Mouse (Mus musculus) brain, adult 2 months (tissue): ENCODE results near the gene Rasa3.

Experiments used
- DNase-seq: peaks from one replicate; pipeline ENCODE4 v3.0.0; 2011; ENCODE audit warnings: low read depth, low spot score

Gene Rasa3

DNA sequence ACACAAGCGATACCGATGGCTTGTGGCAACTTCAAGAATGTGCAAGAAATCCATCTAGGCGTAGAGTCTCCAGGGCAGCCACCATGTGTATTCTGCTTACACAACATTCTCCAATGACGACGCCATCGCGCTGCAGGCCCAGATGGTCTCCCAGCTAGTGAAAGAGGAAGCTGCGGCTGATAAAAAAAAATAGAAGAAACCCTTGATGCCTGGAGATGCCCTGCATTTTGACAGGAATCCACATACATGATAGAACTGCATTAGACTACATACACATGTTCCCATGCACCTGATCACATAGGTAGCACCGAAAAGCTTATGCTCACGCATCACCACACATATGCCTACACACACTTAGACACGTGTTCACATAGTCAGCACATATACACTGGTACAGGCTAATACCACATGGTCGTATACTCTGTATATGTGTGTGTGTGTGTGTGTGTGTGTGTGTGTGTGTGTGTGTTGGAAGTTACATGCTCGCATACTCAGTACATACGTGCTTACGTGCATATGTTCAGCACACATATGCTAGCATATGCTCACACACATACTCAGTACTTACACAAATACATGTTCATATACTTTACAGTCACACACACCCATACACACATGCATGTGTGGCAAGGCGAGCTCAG lies 8.4 kb upstream of the Rasa3 start:
- DNase-seq: peak; percentile 69

DNA sequence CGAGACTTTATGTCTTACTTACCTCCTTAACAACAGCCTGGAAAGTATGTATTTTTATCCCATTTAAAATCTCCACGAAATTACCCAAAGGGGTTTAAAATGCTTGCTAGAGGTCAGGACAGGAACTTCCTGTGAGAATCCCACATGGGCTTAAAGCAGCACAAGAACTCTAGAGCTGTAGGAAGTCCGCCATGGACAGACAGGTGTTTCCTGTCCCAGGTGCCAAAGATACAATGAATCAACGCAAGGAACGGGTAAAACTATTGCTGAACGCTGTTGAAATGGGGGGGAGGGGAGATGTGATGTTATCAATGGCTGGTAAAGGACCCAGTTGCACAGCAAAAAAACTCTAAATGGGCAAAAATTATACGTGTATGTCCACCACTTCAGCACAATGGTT lies 6.7 kb upstream of the Rasa3 start:
- no peak for DNase-seq

DNA sequence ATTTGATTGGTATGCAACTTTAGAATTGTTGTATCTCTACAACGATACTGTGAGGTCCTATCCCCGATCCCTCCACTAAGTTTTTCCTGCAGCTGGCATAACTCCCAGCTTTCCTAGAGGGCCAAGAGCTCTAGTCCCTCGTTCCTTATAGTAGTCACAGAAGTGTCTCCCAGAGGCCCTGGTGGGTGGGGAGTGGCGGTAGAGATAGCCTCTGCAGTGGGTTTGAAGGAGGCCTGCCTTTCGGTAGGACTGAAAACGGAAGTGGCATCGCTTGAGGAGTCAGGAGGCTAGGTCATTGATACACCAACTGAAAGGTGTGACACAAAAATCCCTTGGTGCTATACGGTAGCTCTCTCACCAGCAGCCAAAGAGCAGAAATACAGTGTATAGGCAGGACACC lies 779 bp upstream of the Rasa3 start:
- no peak for DNase-seq

DNA sequence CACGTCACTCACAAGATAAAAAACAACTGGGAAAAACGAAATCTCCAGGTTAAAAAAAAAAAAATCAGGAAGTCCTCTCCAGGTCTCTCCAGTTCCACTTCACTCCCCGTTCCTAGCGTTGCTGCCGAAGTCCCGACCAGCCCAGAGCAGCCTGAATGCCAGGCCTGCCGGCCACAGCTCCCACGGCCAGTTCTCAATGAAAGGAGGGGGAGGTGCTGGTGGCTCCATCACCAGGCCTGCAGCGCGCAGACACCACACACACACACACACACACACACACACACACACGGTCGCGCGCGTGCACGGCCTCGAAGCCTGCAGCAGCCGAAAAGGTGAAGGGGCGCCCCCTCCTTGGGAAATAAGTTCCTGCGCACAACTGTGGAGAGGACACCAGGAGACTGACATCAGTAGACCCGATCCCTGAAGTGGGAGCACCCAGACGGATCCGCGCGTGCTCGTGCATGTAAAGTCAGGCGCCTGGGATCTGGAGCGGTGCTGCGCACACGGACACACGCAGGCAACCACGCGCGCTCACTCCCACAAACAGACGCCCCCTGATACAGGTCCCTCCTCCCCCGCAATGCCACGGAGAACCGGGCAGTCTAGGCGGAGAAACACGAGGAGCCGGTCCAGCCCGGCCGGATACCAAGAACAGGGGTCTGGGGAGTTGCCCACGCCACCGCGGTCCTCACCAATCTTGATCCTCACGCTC lies 546 bp downstream of the Rasa3 start:
- DNase-seq: peak; percentile 92

DNA sequence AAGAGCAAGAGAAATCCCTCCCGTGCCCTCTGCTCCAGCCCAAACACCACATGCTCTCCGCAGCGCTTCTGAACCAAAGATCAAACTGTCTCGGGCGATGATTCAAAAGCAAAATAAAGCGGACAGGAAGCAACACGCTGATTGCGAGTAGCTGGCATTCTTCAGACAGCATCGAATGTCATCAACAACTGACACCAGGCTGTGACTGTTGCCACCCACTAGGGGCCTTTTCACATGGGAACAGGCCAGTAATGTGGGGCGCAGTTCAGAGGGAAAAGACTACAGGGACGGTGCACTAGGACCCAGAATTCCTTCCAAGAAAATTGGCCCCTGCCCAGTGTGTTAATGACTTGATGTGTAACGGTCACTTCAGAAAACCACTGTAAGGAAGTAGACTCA lies 1.1 kb downstream of the Rasa3 start:
- DNase-seq: peak; percentile 93

DNA sequence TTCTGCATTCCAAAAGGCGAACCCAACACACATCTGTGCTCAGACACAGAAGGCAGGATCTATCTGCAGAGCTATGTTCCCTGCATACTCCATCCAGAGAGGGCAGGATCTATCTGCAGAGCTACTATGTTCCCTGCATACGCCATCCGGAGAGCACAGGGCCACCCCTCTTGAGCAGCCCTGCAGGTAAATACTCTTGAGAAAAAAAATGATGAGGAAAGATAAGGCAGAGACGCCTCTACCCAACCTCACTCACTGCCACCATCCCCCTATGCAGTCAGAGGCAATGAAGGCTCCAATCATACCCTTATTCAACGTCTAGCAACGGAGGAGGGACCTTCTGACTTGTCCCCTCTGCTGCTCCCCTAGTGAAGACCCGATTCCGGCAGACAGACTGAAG lies 1.9 kb downstream of the Rasa3 start:
- DNase-seq: peak; percentile 59

DNA sequence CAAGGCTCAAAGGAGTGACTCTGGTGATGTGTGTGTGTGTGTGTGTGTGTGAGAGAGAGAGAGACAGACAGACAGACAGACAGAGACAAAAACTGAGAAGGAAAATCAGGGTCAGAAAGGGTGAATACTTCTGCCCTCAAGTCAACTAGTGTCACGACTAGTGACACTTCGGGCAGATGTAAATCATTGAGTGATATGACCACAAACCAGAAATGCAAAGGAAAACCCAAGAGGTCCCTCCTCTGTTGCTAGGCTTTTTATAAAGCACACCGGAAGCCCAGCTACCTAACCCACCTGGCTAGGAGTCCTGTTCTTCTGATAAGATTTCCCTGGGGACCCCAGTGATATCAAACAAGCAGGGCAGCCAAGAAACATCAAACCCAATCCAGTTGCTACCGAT lies 2.3 kb downstream of the Rasa3 start:
- DNase-seq: no peak

DNA sequence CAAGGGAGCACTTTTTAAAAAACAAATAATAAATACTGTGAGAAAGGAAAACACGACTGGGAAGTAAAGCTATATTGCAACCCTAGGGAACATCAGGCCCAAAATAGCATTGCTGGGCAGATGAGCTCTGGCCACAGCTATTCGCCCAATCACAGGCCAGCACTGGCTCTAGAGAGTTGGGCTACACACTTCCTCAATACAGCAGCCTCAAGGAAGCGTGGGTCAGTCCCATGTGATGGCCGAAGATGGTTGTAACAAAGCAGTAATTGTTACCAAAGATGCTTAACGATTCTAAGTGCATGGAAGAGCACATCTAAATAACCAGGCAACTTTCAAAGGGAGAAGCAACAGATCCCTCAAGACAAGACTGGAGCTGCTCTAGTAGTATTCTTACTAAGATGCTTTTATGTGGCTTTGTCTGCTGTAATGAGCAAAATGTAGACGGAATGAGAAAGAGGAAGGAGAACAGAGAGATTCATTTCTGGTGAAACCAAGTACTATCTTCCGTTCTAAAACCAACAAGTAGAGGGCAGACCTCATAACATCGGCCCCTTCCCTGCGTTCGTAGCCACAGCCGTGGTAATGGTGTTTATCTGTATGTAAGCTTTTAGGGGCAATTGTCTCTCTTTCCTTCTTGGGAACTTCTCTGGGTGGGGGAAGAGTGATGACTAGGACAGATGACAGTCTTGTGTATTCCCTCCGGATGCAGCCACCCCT lies 3.0 kb downstream of the Rasa3 start:
- peak; percentile 77 for DNase-seq

DNA sequence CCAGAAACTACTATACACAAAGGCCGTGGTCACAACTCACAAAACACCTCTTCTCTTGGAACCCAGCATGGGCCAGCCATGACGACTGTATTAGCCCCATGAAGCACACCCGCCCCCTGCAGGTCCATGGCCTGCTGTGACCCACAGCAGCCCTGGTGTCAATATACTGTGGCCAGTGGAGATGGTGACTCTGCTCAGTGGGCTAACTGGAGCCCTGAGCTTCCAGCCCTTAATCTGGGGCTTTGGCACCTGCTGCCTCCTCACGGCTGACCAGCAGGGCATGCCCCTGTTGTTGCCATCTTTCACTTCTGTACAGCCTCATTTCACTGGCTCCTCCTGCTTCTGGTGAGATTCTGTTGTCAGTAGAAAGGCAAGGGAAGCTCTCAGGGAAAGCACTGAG lies 4.2 kb downstream of the Rasa3 start:
- peak; percentile 50 for DNase-seq

DNA sequence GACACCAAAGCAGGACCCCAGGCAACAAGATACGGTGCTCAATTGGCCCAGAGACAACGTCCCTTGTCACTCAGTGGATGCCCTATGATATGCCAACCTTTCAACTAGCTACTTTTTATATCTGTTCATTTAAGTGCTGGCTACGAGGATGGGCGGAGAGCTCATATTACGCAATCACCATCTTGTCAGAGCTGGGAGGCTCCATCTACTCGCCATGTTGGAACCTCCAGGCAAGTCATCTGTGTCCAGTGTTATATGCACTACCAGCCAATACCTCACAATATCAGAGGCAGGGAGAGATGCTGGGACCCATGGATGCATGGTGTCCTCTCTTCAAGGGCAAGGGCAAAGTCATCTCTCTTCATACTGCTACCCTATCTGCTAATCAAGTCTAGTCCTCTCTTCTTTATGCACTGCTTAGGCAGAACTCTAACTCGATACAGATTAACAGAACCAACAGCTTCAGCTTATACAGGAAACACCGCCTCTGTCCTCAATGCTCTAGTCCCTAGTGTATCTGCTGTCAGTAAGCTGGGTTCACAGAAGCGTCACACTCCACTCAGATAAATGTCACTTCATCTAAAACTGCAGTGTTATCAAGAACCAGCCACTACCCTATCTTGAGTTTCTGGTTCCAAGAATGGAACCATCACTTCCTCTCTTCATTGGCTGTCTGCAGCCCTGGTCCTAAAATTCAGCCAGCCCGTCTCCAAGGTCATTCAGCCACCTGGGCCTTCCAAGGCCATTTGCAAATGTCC lies 6.0 kb downstream of the Rasa3 start:
- DNase-seq: no peak

DNA sequence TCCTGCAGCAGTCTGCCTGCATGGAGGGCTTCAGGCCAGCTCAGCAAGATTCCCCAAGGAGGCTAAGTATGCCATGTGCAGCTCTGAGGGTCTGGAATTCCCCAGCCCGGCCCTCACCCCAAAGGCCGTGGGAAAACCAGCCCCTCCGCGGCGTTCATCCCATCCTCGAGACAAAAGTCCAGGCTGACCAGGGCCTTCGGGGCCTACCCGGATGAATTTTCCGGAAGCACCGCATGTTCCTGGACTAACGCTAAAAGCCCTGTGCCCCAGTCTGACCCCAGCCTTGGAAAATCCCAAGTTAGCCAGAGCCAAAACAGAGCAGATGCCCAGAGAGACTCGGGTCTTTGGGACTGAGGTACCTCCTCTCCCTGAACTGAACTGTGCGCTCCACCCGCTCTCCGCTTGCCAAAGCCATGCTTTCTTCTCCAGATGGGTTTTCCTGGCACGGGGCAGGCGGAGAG lies 7.4 kb downstream of the Rasa3 start:
- peak; percentile 70 for DNase-seq

DNA sequence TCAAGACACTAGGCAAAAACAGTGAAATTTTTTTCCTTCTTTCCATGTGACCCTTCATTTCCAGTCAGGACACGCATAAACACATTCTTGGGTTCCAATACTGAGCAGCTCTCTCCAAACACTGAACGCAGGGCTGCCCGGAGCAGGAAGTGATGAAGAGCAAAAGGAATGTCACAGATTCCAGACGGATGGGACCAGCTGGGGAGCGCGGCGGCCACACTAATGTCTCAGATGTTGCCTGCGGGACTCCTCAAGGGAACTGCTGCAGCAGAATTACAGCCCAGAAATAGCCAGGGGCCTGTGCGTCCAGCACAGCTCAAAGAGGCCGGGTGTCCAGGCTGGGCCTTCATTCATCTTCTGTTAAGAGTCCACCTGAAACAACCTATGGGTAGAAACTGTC lies 9.0 kb downstream of the Rasa3 start:
- no peak for DNase-seq

DNA sequence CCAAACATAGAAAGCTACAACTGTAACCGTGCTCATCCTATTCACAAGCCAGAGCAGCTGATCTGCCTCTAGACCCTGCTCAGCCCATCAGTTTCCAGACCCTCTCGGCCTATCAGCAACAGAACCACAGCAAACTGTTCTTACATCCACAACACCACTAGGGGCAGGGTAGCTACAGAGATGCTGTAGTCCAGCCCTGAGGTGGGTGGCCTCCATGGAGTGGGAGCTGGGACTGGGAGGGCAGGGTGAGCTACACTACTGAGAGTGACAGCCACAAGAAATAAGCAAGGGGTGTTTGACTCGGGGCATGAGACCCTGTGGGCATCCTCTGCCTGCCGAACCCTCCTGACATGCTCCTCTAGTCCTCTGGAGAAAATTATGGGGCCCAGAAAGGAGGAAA lies 9.5 kb downstream of the Rasa3 start:
- no peak for DNase-seq

DNA sequence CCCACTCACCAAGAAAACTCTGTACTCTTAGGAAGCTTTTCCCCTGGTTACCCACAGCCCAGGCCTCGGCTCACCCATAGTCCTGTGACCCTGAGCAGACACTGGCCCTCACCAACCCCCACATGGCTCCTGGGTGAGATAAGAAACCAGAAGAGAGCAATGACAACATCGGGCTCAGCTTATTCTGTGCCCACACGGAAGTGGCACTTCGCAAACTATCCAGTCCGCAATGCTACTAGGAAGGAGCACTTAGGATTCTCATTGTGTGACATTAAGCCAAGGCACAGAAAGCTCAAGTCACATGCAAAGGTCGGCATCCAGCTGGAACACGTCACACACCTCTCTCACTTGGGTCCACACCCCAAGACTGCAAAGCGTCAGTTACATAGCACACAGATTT lies 11.5 kb downstream of the Rasa3 start:
- no peak for DNase-seq

DNA sequence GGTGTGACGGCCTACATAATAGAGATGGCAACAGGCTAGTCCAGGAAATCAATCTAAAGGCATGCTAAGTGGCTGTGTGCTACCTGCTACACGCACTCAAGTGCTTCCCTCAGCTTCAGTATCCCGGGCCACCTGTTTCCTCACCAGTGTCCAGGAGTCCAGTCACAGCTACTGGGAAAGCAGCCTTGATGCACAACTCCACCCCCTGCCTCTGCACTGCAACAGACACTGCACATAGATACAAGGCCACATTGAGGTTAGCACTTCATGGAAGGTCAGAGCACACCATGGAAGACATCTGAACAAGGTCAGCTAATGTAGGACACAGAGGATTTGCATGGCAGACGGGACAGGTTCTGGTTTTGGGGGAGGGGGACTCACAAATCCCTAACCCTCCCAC lies 11.9 kb downstream of the Rasa3 start:
- DNase-seq: no peak

DNA sequence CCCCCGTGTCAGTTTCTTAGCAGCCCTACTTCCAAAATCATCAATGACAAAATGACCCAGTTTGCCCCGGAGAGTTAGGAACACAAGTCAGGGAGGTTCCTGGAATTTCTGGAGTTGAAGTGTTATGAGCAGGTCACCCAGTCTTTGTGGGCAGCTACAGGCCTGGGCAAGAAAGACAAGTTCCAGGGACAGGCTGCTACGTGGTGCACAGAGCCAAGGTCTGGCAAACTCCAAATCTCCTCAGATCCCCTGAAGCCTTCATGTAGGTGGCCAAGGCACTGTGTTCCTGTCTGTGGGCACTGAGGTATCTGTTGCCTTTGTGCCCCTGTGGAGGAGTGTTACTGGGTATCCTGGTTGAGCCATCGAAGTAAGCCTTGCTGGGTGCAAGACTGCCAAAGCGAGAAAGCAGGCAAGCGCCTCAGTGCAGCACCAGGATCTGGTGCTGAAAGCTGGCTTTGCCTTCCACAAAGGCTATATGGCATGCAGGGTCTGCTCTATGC lies 12.6 kb downstream of the Rasa3 start:
- DNase-seq: no peak

DNA sequence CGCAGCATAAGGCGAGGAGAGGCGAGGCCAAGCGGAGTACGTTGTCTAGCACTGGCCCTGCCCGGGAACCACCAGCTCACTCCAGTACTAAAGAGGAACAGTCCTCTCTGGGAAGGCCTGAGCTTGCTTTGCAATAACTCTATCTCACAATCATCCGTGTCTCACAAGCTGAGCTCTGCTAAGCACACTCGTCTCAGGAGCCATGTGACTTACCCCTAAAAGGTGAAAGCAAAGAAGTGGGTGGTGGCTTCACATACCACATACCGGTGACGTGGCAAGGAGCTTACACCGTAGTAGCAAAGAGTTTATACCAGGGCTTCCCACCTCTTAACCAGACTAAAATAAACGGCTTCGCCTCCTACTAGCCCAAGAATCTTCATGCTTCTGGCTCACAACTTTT lies 17.1 kb downstream of the Rasa3 start:
- DNase-seq: peak; percentile 74

DNA sequence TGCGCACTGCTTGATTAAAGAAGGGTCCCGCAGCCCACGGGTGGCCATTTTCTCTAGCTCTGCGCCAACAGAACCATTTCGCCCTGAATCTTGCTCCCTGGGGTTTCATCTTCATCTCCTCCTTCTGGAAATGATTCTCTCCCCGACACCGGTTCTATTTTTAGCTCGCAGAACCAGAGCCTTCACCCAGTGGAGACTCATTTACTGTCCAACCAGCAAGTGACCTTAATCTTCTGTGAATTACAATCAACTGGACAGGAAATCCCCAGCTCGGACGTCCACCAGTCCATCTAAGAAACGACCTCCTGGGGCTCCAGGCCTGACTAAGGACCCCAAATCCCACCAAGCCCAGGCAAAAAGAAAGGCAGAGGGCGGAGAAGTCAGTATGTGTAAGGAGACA lies 19.9 kb downstream of the Rasa3 start:
- DNase-seq: no peak

DNA sequence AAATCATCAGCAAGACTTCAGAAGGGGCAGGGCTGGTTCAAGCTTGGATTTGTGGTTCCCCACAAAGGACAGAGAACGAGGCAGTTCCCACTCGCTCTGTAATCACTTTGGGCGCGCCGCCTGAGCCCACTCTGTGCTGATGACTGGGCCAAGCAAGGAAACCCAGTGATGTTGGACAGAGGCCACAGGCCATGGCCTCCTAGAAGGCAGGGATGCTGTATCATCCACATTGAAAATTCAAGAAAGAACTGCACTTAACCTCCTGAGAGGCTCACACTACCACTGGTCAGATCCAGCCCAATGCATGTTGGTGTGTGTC lies 22.4 kb downstream of the Rasa3 start:
- DNase-seq: no peak

DNA sequence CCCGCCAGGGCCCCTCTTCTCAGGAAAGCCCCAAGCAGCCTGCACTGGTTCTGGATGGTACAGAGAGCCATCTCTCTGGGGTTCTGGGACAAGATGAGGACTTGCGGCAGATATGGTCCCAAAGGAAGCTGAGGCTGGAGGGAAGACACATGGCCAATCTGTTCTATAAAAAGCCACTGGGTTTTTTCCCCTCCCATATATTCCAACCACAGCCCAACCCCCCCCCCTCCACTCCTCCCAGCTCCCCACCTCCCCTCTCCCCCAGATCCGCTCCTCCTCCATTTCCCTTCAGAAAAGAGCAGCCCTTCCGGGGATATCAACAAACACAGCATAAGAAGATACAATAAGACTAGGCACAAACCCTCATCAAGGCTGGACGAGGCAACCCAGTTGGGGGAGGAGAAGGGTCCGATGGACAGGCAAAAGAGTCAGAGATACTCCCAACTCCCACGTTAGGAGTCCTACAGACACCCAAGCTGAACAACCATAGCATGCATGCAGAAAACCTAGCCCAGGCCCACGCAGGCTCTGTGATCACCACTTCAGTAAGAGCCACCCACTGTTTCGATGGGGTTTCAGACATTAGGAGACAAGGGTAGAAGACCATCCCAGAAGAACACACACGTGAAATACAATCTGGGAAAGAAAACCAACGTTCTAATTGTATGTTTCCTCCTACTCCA lies 22.9 kb downstream of the Rasa3 start:
- peak; percentile 57 for DNase-seq

DNA sequence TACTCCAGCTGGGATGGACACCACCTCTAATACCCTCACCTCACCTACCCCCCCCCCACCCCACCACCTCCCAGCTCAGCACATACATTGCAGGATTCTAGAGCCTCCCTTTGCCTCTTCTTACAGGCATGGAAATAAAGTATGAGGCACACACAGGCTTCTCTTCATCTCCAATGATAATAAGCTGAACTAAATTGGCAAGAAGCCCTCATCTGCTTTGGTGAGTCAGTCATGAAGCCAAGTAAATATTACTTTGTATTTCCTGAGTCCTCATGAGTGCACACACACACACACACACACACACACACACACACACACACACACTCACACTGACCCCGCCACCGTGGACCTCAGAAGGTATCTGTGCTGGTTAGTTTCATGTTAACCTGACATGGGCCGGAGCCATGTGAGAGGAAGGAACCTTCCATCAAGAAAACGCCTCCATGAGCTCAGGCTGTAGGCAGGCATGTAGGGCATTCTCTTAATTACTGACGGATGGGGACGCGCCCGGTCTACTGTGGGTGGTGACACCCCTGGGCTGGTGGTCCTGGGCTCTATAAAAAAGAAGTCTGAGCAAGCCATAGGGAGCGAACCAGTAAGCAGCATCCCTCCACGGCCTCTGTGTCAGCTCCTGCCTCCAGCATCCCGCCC lies 26.7 kb downstream of the Rasa3 start:
- DNase-seq: peak; percentile 71
